Mouse (Mus musculus): ENCODE results near the gene Nckap5.

DNA sequence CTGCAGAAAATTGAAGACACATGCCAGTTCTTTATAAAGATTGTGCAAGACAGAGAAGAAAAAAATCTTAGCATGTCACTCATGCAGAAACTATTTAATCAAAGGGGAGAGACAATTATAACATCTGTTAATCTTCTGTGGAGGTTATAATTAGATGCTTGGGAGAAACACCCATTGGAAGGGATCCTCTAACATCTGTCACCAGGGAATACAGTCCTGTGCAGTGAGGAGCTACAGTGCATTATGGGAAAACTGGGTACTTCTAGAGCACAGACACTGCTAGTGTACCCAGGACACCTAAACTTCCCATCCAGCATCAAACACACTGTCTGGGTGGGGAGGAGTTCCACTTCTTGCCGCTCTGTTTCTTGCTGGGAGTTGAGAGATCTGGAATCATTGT, 108.7 kb downstream of the Nckap5 start:
- TF ChIP-seq POLR2A (IDR thresholded peaks at IDR 0.05; ENCODE audit: low read depth, low read length) (no peak), CTCF (conservative IDR thresholded peaks at IDR 0.05; ENCODE audit: insufficient read depth, insufficient read length, low read depth, low read length) (no peak)
